Mouse (Mus musculus) kidney, adult 8-10 months (tissue): ENCODE measurements around the gene Wbp1l.

Source experiments
- DNase-seq, 2 experiments: peaks; one replicate each; pipeline ENCODE4 v3.0.0; 2022

Gene Wbp1l

GRCm38 (mm10) chr19:46661511-46661910 is 62.6 kb downstream of the Wbp1l start:
- DNase-seq, result no peak

DNA sequence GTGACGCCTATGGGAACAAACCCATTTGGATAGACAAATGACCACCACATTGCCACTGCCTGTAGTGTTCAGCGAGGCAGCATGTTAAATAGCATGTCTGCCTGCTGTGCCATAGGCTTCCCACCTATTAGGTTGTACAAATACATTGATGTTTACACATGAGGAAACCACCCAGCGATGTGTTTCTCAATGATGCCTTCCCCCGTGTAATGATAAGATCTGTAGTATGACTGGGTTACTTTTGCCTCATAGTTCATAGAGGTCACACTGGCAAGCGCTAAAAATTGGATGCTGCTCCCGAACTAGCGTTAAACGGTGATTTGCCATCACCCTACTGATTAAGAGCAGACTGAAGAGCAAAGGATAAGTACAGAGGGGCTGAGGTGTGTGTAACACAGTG is 63.3 kb downstream of the Wbp1l start:
- DNase-seq, result no peak

DNA sequence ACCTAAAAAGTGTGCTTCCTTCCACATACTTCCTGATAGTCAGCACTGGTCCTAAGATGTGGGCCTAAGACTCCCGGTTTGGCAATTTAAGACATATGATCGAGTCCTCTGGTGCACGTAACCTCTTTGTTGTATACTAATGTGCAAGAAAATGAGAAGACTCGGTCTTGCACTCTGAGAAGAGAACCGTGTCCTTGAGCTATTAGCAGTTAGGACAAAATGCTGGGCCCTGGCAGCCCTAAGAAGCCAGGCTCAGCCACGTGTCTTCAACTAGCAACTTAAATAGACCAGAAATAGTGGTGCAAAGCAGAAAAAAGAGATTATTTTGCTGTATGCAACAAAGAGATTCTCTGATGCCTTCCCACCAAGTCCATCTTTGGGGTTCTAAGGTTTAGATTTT is 63.9 kb downstream of the Wbp1l start:
- DNase-seq, result no peak

DNA sequence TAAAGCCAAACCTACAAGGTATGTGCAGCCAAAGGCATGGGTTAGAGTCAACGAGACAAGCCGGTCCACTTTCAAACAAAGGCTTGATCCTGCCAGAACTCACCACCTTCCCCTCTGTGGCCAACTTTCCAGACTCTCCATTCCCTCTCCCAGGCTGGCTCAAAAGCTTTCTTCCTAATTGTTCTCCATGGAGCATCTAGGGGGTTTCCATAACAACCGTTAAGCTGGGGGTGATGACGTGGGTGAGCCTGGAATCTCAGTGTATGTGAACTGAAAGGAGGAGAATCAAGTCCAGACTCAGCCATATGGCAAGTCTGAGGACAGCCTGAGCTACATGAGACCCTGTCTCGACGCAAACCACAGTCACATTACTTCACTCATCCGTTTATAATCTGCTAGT is 66.6 kb downstream of the Wbp1l start:
- no peak for DNase-seq

DNA sequence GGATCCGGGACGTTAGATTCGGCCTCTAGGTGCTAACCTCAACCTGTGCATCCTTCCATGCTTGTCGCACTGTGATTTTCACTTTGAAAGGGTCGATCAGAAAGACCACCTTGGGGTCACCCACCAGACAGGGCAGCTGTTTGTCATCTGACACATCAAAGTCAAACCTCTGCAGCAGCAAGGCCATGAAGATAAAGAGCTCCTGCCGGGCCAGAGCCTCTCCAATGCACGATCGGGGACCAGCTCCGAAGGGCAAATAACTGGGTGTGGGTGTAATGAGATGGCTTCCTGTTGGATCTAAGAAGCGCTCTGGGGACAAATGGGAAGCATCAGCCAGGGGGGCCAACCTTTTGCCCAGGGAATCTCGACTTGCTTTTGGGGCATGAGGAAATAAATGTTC is 68.4 kb downstream of the Wbp1l start:
- no peak for DNase-seq

GRCm38 (mm10) chr19:46668263-46668662 is 69.4 kb downstream of the Wbp1l start:
- no peak for DNase-seq

GRCm38 (mm10) chr19:46669802-46670201 is 70.9 kb downstream of the Wbp1l start:
- DNase-seq, result no peak

DNA sequence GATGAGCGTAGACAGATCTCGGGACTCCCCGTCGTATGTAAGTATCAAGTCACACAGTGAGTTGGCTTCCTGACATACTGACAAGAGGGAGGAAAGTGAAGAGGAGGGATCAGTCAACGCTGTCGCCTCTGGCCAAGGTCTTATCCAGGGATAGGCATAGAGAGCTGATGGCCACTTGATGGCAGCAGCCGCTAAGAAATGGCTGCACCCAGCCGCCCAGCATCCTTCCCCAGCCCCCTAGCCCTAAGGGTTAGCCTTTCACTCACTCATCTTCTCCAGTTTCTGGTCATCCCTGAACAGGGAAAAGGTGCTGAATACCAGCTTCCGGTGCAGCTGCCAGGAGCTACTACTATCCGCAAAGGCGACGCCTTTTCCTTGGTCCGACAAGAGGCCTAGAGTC is 71.8 kb downstream of the Wbp1l start:
- DNase-seq, result peak in 1 of 2 experiments; percentile 58

DNA sequence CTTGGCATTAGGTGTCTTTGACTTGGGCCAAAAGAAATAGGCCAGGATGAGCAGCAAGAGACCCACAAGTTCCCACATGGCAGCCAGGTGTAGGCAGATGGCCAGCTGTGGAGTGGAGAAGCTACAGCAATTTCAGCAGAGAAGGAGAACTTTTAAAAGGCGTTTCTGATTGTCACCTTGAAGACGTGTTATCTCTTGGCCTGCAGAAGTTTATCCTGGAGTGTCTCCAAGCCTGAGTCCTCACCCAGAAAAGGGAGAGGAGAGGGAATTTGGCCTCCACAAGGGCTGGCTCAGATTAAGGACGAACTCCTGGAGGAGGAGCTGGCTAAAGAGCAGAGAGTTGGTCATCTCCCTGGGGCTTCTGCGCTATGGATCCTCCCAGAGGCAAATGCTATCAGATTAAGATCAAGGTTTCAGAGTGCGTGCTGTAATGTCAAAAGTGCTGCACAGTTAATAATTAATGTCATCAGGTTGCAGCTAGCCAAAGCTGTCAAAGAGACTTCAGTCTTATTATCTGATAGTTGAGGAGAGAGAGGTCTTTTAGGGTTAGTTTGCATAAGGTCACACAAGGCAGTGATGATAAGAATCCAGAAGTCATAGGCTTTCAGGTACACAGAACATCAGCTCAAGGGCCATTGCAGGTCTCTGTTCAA is 74.0 kb downstream of the Wbp1l start, which contains the start of gene Cyp17a1:
Cyp17a1 (minus strand) TSS at position 407 of the 653 bp plus-strand sequence.
- DNase-seq, result no peak

DNA sequence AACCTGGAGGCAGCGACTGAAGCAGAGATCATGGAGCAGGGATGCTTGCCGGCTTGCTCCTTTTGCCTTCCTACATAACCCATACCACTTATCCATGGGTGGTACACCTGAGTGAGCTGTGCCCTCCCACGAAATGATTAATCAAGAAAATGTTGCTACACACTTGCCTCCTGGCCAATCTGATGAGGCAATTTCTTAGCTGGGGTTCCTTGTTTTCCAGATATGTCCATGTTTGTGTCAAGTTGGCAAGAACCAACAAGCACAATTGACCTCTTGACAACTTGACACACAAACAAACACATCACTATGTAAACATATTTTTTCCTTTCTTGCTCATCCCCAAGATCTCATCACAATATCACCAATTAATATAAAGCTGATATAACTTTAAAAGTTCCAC is 76.8 kb downstream of the Wbp1l start:
- DNase-seq, result no peak

DNA sequence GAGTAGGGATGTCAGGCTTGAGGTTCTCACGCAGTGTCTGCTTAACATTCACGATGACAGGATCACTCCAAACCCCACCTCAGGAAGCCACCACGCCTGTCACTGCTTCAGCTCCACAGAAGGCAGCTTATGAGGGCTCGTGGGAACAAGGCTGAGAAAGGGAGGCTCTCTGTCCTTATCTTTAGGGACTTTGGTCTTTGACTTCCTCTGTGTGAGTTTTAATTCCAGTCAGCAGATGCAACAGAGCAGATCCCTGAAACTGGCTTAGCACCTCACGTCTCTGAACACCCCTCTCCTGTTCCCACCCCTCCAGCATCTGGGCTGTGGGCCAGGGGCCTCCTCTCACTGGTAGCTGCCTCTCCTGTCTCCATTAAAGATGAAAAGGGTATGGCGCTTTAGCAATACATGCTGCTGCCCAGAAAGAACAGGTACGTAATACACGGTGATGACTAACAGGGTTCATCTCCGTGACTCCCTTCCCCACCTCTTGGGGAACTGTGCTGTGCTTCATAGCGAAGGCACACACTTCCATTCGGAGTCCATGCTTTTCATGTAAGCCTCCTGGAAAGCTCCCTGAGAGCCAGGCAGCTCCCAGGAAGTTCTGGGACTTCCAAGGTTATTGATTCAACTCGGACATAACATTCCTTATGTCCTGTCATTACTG is 81.0 kb downstream of the Wbp1l start:
- no peak for DNase-seq

DNA sequence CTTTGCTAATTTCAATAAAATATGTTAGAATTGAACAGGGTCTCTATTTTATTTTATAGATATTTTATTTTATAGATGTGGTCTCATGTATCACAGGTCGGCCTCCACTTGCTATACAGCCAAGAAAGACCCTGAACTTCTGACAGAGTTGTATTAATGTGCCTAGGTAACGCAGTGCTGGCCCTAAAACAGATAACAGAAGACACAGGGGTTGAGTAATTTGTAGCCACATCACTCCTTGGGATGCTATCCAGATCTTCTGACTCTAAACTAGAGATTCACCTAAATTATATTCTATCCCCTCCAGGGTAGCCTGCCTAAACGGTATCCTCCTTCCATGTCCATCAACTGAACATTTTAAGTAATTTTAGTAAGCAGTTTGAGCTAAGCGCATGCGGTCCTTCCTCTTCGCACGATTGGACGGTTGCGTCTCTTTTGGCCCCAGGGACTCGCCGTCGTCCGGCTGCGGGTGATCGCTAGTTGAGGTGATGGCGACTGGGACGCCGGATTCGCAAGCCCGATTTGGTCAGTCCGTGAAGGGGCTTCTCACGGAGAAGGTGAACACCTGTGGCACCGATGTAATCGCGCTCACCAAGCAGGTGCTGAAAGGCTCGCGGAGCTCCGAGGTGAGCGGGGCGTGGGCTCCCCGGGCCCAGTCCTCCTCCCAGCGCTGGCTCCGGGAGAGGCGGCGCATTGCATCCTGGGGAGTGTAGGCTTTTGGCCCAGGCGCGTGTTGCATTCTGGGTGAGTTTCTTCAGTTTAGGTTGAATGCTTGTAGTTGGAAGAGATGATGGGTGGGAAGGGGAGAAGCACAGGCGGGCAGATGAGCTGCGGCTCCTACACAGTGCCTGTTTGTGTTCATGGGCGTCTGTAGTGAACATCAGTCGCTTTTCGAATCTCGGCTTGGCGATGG is 90.8 kb downstream of the Wbp1l start, which contains the start of gene Borcs7:
Borcs7 (plus strand) TSS at position 447 of the 913 bp plus-strand sequence.
- DNase-seq, result peak; percentile 80 to 86

- DNase-seq, result no peak
These were observed 91.5 kb downstream of the Wbp1l start for GRCm38 (mm10) chr19:46690387-46690786.

DNA sequence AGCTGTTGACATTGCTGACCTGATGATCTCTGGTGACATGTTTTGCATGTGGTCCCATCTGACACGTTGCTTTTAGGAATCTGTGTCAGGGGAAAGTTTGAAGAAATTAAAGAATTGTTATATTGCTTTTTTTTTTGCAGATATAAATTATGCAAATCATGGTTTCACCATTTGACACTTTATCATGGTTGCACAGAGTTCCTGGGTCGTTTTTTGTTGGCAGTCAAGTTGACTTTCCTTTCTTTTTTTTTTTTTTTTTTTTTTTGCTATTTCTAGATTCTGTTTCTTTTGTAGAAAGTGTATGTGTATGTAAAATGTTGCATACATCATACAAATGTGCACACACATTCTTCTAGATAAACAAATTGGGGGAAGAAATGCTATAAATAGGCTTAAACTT is 92.2 kb downstream of the Wbp1l start:
- DNase-seq, result no peak

GRCm38 (mm10) chr19:46693146-46693545 is 94.3 kb downstream of the Wbp1l start:
- no peak for DNase-seq

GRCm38 (mm10) chr19:46696482-46696881 is 97.6 kb downstream of the Wbp1l start:
- no peak for DNase-seq

GRCm38 (mm10) chr19:46696943-46697342 is 98.1 kb downstream of the Wbp1l start:
- no peak for DNase-seq

GRCm38 (mm10) chr19:46697840-46698517 is 99.1 kb downstream of the Wbp1l start:
- no peak for DNase-seq

- no peak for DNase-seq
These were observed 100.2 kb downstream of the Wbp1l start for GRCm38 (mm10) chr19:46699011-46699481.

GRCm38 (mm10) chr19:46701156-46701555 is 102.3 kb downstream of the Wbp1l start:
- peak; percentile 29 to 57 for DNase-seq

- no peak for DNase-seq
These were observed 107.1 kb downstream of the Wbp1l start for GRCm38 (mm10) chr19:46705779-46706495.
